Mouse (Mus musculus) lung, adult 2 months (tissue): ENCODE results near the gene H2afj.

Experiments used
- CTCF ChIP-seq: fragments of 200-500 bp; IDR thresholded peaks from 2 replicates; pipeline ENCODE4 v1.5.1; 2011; ENCODE audit warnings: mild to moderate bottlenecking, low read length, control low read depth; ENCODE audit not compliant: insufficient read depth
- POLR2A ChIP-seq: fragments of 200-500 bp; IDR thresholded peaks from 2 replicates; pipeline ENCODE4 v1.6.1; 2011; ENCODE audit warnings: low read depth, mild to moderate bottlenecking, control low read depth, low read length, borderline replicate concordance; ENCODE audit errors: extremely low read depth

GRCm38 (mm10) chr6:136793831-136794525, 14.1 kb upstream of the H2afj start:
- no peak for TF ChIP-seq CTCF
- TF ChIP-seq POLR2A, result no peak
